Mouse (Mus musculus) cortical plate, adult 2 months (tissue): ENCODE results near the gene Cd68. TPM values are rescaled to one million over a fixed set of nuclear protein-coding genes. Genes with fewer than 3 reads are reported as not detected.

Source experiments
- H3K27ac ChIP-seq: fragments of 200-500 bp; 2 replicates; pipeline ENCODE4 v1.5.1; 2012; ENCODE audit warnings: low read length, control low read depth, inconsistent platforms; ENCODE audit not compliant: insufficient read depth
- H3K4me1 ChIP-seq: fragments of 200-500 bp; 2 replicates; pipeline ENCODE4 v1.6.1; 2011; ENCODE audit warnings: low read length; ENCODE audit not compliant: control insufficient read depth, insufficient read depth
- H3K4me3 ChIP-seq: fragments of 200-500 bp; 2 replicates; pipeline ENCODE4 v1.5.1; 2011; ENCODE audit warnings: mild to moderate bottlenecking, low read length, control low read depth; ENCODE audit not compliant: insufficient read depth
- CTCF ChIP-seq: fragments of 200-500 bp; IDR thresholded peaks from 2 replicates; pipeline ENCODE4 v1.5.1; 2011; ENCODE audit warnings: mild to moderate bottlenecking, control low read depth, low read length; ENCODE audit not compliant: insufficient read depth; ENCODE audit errors: extremely low read depth
- POLR2A ChIP-seq: fragments of 200-500 bp; IDR thresholded peaks from 2 replicates; pipeline ENCODE4 v1.6.1; 2011; ENCODE audit warnings: mild to moderate bottlenecking, low read length, control low read depth; ENCODE audit not compliant: insufficient read depth; ENCODE audit errors: extremely low read depth
- polyA plus RNA-seq: library from polyadenylated mRNA; depleted of rRNA; stranded (reverse); fragments of >200 nt; gene quantifications from 2 replicates; pipeline ENCODE4 v1.2.3, GENCODE M21; 2012

Cd68 gene
- polyA plus RNA-seq, 1 experiment, result 13.1 TPM

DNA sequence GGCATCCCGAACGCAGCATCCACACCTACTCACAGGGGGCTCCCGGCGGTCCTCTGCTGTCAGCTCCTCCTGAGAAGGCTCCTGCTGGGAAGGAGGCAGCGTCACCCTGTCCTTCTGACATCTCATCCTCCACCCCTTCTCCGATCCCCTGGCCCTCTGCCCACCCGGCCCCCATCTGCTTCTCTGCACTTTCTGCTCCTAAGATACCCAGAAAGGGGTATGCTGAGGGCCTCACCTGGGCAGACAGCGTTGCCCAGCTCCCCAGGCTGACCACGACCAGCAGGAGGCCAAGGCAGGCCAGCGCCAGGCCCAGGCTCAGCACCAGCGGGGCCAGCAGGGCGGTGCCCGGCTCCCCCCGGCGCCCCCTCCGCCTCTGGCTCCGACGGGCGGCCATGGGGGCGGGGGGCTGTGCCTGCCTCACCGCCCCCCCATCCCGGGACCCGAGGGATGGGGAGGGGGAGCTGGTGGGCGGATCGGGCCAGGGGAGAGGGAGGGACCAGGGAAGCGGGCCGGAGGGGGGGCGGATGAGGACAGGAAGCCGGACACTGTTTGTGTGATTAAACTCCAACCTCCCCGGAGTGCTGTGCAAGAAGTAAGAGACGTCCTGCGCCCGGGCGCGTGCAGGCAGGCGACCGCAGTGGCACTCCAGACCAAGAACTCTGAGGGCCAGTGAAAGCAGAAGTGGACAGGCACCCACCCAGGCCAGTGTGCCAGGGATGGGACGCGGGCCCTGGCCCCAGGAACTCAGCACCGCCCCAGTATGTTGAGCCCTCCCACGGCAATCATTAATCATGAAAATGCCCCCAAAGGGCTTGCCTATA, 29.6 kb upstream of the Cd68 start, which contains the start of the genes Tnfsf12 and Tnfsfm13:
Gene Tnfsf12, minus strand, starts transcription at position 489 of the 821 bp plus-strand sequence.
Gene Tnfsfm13, minus strand, starts transcription at position 738 of the 821 bp plus-strand sequence.
- Histone ChIP-seq H3K4me3 (peak within 1 kb of the TSS; percentile 35), H3K27ac (peak within 1 kb of the TSS; percentile 67), H3K4me1 (no peaks in the 10 kb centered on the region; the same call in 1 of the 2 replicates)
- TF ChIP-seq CTCF (no peak), POLR2A (peak; percentile 37; the same call in 1 of the 2 replicates)

GRCm38 (mm10) chr11:69695046-69695360, 29.1 kb upstream of the Cd68 start:
- H3K27ac ChIP-seq, result no peak overlapping the region
- no peaks in the 10 kb centered on the region; the same call in 1 of the 2 replicates for H3K4me1 ChIP-seq
- TF ChIP-seq POLR2A (0 out of 2 replicates have a peak, but pooled peaks have one; percentile 17), CTCF (no peak)
- peak overlapping the region; percentile 35 for H3K4me3 ChIP-seq

DNA sequence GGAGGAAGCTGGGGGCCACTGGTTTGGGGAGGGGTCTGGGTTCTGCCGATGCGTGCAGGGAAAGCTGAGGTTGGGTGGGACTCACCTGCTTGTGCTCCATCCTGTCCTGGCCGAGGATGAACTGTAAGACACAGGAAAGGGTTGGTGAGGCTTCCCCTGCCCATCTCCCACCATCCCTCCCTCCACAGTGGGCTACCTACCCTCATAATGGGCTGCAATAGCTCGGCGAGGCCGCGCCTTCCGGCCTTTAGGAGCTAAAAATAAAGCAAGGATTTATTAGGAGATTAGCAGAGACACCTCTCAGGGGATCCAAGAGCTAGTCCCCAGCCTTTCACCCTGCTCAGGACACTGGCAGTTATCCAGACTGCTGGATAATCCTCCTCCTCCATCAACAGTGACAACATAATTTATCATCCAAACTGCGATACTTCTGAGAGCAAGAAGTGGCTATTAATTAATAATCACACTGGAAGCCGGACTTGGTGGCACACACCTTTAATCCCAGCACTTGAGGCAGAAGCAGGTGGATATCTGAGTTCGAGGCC, 27.5 kb upstream of the Cd68 start:
- Histone ChIP-seq H3K27ac (no peak overlapping the region), H3K4me3 (no peak overlapping the region), H3K4me1 (no peaks in the 10 kb centered on the region; the same call in 1 of the 2 replicates)
- TF ChIP-seq CTCF, result no peak
- TF ChIP-seq POLR2A, result no peak

GRCm38 (mm10) chr11:69692863-69693262, 26.9 kb upstream of the Cd68 start:
- H3K27ac ChIP-seq, result no peak overlapping the region
- no peaks in the 10 kb centered on the region; the same call in 1 of the 2 replicates for H3K4me1 ChIP-seq
- TF ChIP-seq POLR2A (no peak), CTCF (no peak)
- no peak overlapping the region for H3K4me3 ChIP-seq

- Histone ChIP-seq H3K4me1 (no peaks in the 10 kb centered on the region; the same call in 1 of the 2 replicates), H3K4me3 (no peak overlapping the region), H3K27ac (no peak overlapping the region)
- TF ChIP-seq CTCF, result no peak
- no peak for TF ChIP-seq POLR2A
Observed at GRCm38 (mm10) chr11:69692196-69692811, 26.4 kb upstream of the Cd68 start.

DNA sequence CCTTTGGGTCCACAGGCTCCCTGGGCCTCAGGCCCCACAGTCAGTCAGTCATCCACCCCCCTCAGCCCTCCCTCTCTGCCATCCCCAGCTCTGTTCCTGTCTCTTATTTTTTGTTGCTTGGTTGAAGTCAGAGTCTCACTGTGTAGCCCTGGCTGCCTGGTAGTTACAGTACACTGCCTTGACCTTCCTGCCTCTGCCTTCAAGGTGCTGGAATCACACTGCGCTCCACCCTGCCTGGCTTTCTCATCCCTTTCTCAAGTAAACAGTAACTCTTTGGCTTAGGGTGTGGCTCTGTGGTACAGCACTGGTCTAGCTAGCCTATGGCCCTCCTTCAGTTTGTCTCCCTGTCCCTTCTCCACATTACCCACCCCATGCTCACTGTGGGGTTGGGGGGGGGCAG, 23.9 kb upstream of the Cd68 start:
- TF ChIP-seq POLR2A, result no peak
- no peak for TF ChIP-seq CTCF
- Histone ChIP-seq H3K4me1 (no peaks in the 10 kb centered on the region; the same call in 1 of the 2 replicates), H3K4me3 (no peak overlapping the region), H3K27ac (no peak overlapping the region)

- Histone ChIP-seq H3K4me1 (no peaks in the 10 kb centered on the region), H3K27ac (no peak overlapping the region), H3K4me3 (no peak overlapping the region)
- TF ChIP-seq POLR2A (no peak), CTCF (no peak)
Observed at GRCm38 (mm10) chr11:69687061-69687460, 21.1 kb upstream of the Cd68 start.

GRCm38 (mm10) chr11:69686377-69686776, 20.4 kb upstream of the Cd68 start:
- Histone ChIP-seq H3K4me3 (no peak overlapping the region), H3K4me1 (no peaks in the 10 kb centered on the region), H3K27ac (no peak overlapping the region)
- TF ChIP-seq POLR2A (no peak), CTCF (no peak)

- H3K4me3 ChIP-seq, result no peak within 1 kb of the TSS
- TF ChIP-seq CTCF (no peak), POLR2A (0 out of 2 replicates have a peak, but pooled peaks have one; percentile 31)
- H3K4me1 ChIP-seq, result no peaks in the 10 kb centered on the region; the same call in 1 of the 2 replicates
- H3K27ac ChIP-seq, result peak within 1 kb of the TSS; percentile 89
Observed at GRCm38 (mm10) chr11:69685526-69686148, 19.7 kb upstream of the Cd68 start, which contains the start of gene Tnfsf13. Tnfsf13 (minus strand) TSS chr11:69685784.
